Mouse (Mus musculus): ENCODE results near the gene Sphkap. TPM values are rescaled to one million over a fixed set of nuclear protein-coding genes. Genes with fewer than 3 reads are reported as not detected.
A peak's percentile ranks its signal among the peaks of the same experiment; 100 is the strongest.

The Sphkap gene
- total RNA-seq, 2 experiments from 2014 or later, result 210 to 246 TPM

DNA sequence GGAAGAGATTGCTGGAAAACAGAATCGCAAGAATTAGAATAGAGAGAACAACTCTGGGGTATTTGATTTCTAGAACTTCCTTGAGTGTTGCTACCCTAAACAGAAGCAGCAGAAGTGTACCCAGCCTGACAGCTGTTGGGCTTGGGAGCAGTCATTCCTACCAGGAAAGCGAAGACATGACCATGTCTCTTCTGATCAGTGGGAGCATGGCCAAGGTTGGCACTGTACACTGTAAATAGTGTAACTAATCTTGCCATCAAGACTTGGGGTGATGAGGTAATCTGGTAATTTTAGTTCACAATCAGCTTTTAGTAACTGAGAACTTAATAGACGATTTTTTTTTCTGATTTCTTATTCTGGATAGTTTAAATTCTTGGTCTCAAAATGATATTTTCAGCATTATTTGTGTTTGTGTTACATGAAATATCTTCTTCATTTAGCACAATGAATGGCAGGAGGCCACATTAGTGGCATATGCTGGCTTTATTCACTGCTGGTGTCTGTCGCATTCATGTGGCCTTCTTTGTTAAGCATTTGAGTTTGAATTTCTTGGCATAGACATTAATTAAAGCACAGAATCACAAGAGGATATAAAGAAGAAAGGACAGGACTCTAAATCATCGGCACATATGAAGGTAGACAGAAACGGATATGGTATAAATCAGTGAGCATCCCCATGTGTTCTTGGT, 96.2 kb downstream of the Sphkap start:
- intact Hi-C loops (cut with DNase I), result no loop called here
- DNase-seq (ENCODE audit: low spot score in 2 of 2), result no peak

DNA sequence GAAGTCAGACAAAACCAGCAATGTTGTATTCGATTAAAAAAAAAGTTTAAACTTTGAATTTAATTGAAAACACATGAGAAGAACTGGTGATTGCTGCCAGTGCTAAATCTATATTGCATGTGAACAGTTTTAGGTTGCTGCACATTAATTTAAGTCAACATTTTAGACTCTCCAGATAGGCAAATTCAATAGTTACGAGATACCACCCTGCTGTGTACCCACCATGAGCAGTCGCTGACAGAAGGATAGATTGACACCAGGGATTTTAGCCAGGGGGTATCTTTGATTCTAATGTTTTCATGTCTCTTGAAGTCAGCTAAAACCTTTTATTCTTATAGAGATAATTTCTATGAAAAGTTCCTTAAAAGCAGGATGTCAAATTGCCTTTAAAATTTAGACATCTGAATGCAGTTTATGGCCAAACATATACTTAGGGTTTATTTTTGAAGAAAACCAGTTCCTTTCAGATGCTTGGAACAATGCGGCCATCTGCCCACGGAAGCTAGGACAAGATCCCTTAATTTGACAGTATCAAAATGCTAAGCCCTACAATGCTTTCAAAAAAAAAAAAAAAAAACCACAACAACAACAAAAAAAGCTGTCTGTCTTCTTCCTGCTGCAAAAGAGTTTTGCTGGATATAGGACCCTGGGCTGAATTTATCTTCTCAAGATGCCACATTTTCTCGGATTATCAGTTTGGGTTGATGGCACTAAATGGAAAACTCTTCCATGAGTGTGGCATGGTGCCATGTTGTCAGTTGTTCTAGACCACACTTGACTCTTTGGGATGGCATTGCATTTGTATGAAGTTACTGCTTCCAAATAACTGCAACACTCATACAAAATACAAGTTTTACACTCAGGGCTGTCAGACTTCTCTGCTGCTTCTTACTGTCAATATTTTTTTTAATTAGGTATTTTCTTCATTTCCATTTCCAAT, 110.6 kb downstream of the Sphkap start:
- no peak for DNase-seq (ENCODE audit: low spot score in 2 of 2)
- intact Hi-C loops (cut with DNase I), result no loop called here

DNA sequence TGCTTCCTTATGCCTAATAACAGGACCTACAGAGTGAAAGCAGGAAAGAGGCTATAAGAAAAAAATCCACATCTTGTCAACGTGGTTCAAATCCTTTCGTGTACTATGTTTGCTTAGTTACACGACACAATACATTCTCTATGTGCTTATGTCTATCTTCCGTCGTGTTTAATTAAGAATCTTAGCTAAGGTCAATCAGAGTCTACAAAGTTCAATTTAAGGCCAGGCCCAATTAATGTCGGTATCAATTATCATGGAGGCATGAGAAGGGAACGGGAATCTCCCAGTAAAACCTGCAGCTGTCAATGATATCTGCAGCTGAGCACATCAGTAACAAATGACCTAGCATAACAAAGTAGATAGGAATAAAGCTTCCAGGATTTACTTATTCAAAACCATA, 122.1 kb downstream of the Sphkap start:
- DNase-seq (ENCODE audit: low spot score in 2 of 2), result no peak
- intact Hi-C loops (cut with DNase I), result no loop called here

DNA sequence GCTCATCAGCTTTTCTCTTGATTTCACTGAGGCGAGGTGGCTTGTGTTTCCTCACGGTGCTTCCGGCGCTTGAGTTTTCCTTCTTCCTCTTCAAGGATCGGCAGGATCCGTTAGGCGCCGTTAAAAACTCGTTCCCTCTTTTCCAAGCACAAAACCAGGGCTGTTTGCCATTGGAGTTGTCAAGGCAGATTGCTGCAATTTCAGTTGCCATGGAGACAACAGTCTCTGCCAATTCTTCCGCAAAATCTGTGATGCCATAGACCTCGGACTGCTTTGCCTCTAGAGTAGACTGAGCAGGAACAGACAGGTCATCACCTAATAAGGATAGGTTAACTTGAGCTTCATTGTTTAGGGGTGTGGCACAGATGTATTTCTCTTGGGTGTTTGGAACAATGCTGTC, 131.0 kb downstream of the Sphkap start:
- DNase-seq (ENCODE audit: low spot score in 2 of 2), result peak; percentile 82 to 92
- intact Hi-C loops (cut with DNase I), result no loop called here

DNA sequence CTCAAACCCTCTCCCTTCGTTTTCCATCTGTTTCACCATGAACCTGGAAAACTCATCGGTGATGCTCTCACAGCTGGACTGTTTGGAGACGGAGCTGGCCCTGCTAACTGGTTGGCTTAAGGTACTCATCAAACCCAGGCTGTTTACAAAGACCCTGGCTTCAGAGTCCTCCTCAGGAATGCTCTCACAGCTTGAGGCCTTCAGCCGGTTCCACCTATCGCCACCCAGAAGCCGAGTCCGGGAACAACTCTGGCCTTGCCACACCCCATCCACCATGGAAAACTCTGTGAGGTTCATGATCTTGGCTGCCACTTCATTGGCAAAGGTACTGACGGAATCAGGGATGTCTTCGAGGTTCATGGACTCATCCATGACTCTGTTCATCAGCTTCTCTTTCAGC, 131.4 kb downstream of the Sphkap start:
- DNase-seq (ENCODE audit: low spot score in 2 of 2), result no peak
- intact Hi-C loops (cut with DNase I), result no loop called here

DNA sequence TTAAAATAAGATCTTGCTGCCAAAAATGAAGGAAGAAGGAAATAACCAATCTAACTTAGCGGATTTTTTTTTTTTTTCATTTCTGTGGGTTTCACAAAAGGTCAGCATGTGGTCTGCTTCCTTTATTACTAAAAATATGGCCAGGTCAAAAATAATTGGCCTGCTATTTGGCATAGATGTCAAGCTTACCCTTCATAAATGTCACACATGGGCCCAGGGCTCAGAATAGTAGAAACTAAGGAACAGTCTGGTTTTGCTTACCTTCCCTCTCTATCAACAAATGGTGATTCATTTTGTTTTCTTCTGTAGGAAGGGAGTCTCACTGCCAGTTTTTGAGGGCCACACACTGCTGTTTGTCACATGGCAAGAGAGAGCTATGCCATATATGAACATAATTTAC, 156.3 kb downstream of the Sphkap start:
- intact Hi-C loops (cut with DNase I), result no loop called here
- DNase-seq (ENCODE audit: low spot score in 2 of 2), result no peak

DNA sequence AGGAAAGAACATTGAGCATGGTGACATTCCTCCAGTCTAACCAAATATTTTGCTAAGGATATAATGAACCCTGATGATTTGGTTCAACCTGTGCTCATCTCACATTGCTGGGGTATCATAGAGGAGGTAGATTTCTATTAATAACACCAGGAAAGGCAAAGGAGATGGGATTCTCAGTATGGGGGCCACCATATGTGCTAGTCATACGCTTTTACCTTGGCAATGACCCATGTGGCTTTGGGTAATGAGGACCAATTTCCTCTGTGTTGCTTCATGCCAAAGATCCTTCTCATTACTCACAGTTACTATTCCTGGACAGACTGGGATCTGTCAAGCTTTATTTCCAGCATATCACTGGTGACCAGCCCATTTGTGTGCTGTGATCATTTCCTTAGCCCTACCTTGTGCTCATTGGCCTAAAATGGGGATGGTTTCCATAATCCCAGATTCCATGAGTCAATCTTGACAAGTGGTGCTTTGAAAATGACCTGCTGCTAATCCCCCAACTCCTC, 159.7 kb downstream of the Sphkap start:
- intact Hi-C loops (cut with DNase I), result no loop called here

DNA sequence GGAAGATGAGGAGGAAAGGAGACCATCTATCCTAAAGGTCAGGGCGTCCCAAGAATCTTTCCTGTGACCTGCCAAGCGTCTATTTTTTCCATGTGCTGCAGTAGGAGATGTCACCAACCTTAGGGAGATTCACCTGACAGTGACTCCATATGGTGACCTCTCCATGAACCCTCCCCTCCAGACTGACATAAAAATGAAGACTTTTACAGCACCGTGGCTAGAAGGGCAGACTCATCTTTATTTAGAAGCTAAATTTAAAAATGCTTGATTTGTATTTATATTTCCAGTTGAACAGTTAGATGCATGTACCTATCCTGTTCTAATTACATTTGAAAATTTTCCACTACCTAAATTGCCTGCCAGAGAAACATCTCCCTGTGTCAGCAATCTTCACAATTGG, 180.1 kb downstream of the Sphkap start:
- intact Hi-C loops (cut with DNase I), result no loop called here
- DNase-seq (ENCODE audit: low spot score in 2 of 2), result no peak

More for the DNA sequence above, 159.7 kb downstream of the Sphkap start:
- DNase-seq (ENCODE audit: low spot score in 2 of 2), result no peak

DNA sequence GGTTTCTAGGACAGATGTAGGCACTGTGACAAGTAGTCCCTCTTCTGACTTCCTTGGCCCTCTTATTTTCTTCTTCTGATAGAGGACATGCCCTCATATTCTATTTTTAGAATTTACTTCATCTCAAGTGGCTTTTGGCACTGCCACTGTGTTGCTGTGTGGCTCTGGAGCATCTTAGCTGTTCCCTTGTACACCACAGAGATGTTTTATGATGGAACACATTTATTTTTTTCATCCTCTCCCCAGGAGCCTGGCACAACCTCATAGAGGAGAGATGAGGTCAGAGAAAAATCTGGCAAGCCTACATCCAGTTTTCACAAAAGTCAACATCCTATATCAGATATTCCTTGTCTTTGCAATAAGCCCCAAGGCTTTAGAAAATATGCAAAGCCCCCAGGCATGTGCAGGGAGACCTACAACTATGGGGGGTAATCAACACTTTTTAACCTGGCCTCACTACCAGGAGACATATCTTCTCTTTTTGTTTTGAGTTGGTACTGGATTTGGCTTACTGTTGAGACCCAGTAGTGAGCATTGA, 183.5 kb downstream of the Sphkap start:
- no peak for DNase-seq (ENCODE audit: low spot score in 2 of 2)
- intact Hi-C loops (cut with DNase I), result no loop called here

DNA sequence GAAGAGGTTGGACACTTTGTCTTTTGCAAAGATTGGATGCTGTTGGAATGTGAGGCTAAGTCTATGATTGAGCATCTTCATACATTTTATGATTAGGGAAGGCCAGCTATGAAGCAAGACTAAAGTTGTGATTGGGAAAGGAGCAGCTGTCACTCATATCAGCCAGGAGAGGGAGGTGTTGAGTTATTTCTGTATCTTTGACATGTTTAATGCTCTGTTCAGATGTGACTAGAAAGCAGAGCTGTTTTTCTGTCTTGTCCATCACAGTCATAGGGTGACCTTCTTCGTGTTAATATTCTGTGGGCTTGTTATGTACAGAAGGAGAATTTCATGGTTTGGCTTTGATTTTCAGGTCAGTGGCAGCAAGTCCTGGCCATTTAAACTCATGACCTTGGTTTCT, 184.9 kb downstream of the Sphkap start:
- intact Hi-C loops (cut with DNase I), result no loop called here
- no peak for DNase-seq (ENCODE audit: low spot score in 2 of 2)

DNA sequence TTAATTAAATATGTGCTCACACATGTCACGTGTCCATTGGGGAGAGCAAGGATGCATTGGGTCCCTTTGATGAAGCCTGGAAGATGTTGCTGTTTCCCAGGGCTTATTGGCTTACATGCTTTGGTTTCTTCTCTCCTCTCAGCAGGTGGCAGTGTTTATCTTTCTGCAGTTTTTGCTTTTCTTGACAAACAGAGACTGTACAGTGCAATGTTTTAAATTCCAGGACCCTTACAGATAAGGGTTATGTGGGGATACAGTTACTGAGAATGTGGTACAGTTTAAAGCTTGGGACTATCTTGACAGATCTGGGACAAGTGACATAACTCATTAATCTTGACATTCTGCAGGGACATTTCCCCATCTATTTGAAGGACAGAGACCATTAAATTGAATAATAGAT, 189.7 kb downstream of the Sphkap start:
- peak; percentile 49 to 50 for DNase-seq (ENCODE audit: low spot score in 2 of 2)
- intact Hi-C loops (cut with DNase I), result loop anchor here (2.0 to 5.0 kb wide), 2 partner anchors 189 to 499 kb away; partner anchors contain the start of gene Sphkap

DNA sequence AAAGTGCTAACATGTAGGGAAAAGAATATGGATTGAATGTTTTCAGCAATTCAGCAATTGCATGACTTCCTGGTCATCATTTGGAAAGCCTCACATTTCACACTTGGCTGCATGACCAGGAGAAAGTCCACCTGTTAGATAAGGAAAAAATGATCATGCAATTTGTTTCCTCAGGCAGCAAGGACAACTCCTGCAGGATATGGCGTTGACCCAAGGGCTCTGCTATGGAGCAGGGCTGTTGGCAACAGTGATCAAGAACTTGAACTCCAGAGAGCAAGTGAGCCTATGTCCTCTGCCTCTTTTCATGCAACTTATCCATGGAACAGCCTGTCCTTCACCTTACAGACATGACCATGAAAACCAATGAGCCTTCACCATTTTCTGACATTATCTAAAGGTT, 198.0 kb downstream of the Sphkap start:
- DNase-seq (ENCODE audit: low spot score in 2 of 2), result no peak
- intact Hi-C loops (cut with DNase I), result no loop called here

Other genes starting within 250 kb of the Sphkap start
- gene Daw1, start 248.4 kb downstream of the Sphkap start, total RNA-seq (2021), result under 1 TPM; 0.46 to 0.53 TPM